Mouse (Mus musculus) limb, embryonic 13.5 days (tissue): ENCODE results near the gene Psmd9. TPM values are rescaled to one million over a fixed set of nuclear protein-coding genes. Genes with fewer than 3 reads are reported as not detected.

ENCODE experiments used
- ATAC-seq: fragments of 200-750 bp; cut with Nextera tagmentation; 2 replicates; pipeline ENCODE4 v1.8.0; 2017; ENCODE audit warnings: low read depth, moderate number of reproducible peaks, moderate TSS enrichment; ENCODE audit not compliant: low FRiP score
- H3K27ac ChIP-seq: fragments of 300-500 bp; sonication (generic); 2 replicates; pipeline ENCODE4 v1.5.1; 2015; ENCODE audit warnings: inconsistent platforms, mild to moderate bottlenecking, moderate library complexity
- H3K27me3 ChIP-seq: fragments of 300-500 bp; sonication (generic); 2 replicates; pipeline ENCODE4 v1.6.1; 2015; ENCODE audit warnings: mild to moderate bottlenecking, inconsistent platforms
- H3K36me3 ChIP-seq: fragments of 300-500 bp; sonication (generic); 2 replicates; pipeline ENCODE4 v1.6.1; 2015; ENCODE audit warnings: inconsistent platforms, mild to moderate bottlenecking, moderate library complexity
- H3K4me1 ChIP-seq: fragments of 300-500 bp; sonication (generic); 2 replicates; pipeline ENCODE4 v1.6.1; 2015; ENCODE audit warnings: inconsistent platforms
- H3K4me2 ChIP-seq: fragments of 300-500 bp; sonication (generic); replicated peaks from 2 replicates; pipeline ENCODE4 v1.6.1; 2015; ENCODE audit warnings: inconsistent platforms, mild to moderate bottlenecking, moderate library complexity
- H3K4me3 ChIP-seq: fragments of 300-500 bp; sonication (generic); 2 replicates; pipeline ENCODE4 v1.5.1; 2015; ENCODE audit warnings: moderate library complexity, mild to moderate bottlenecking, inconsistent platforms
- H3K9ac ChIP-seq: fragments of 300-500 bp; sonication (generic); 2 replicates; pipeline ENCODE4 v1.6.1; 2015; ENCODE audit warnings: mild to moderate bottlenecking, inconsistent platforms
- H3K9me3 ChIP-seq: fragments of 300-500 bp; sonication (generic); 2 replicates; pipeline ENCODE4 v1.6.1; 2016; ENCODE audit warnings: inconsistent platforms
- WGBS: fragments of 180-500 bp; shearing (Covaris S2); methylation state at CpG from one replicate; pipeline ENCODE4 v1.1.7; 2015; 5-methylcytosine and 5-hydroxymethylcytosine counted together
- polyA plus RNA-seq: library from polyadenylated mRNA; unstranded; fragments of >200 nt; fragmentation: Nextera tagmentation; extraction: Ambion mirVana; gene quantifications from 2 replicates; pipeline ENCODE4 v1.2.1, GENCODE M21; 2015

Gene Psmd9
- polyA plus RNA-seq, 1 experiment from 2014 or later, result 104 TPM

- Histone ChIP-seq H3K27ac (peak overlapping the region; percentile 100), H3K36me3 (peaks cover 36% of the 10 kb centered on the region), H3K9me3 (no peaks in the 10 kb centered on the region), H3K27me3 (no peaks in the 10 kb centered on the region), H3K4me1 (peaks cover 75% of the 10 kb centered on the region), H3K4me3 (peak overlapping the region; percentile 44), H3K4me2 (peak overlapping the region; percentile 98), H3K9ac (0 out of 2 replicates have a peak overlapping the region, but pooled peaks have one; percentile 70)
- 19% methylated on average over 18 of the region's 18 CpGs for WGBS
- 0 out of 2 replicates have a peak, but pooled peaks have one; percentile 3 for ATAC-seq
Observed at GRCm38 (mm10) chr5:123133083-123133783, 36.0 kb upstream of the Psmd9 start.

DNA sequence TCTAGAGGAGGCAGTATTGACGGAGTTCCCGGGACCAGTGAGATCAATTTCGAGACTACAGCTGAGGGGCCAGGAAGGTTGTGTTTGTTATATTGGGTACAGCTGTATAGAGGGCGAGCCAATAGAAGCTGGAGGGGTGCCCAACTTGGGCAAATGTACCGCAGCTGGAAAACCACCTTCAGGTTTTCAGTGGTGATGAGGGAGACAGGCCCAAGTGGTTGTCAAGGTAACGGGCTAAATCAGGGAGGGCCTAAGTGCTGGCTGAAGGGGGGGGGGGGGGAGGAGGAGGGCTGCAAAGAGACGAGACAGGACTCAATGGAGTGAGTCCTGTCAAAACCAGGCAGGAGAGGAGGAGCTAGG is 35.4 kb upstream of the Psmd9 start:
- H3K4me1 ChIP-seq, result peaks cover 79% of the 10 kb centered on the region
- ATAC-seq, result 0 out of 2 replicates have a peak, but pooled peaks have one; percentile 5

GRCm38 (mm10) chr5:123134186-123134874 is 34.9 kb upstream of the Psmd9 start:
- peak overlapping the region; percentile 98 for H3K4me2 ChIP-seq
- ATAC-seq, result no peak
- H3K27me3 ChIP-seq, result no peaks in the 10 kb centered on the region
- peaks cover 79% of the 10 kb centered on the region for H3K4me1 ChIP-seq
- peaks cover 26% of the 10 kb centered on the region for H3K36me3 ChIP-seq
- whole genome bisulfite sequencing, result 39% methylated on average over 13 of the region's 13 CpGs
- H3K27ac ChIP-seq, result peak overlapping the region; percentile 100
- H3K4me3 ChIP-seq, result peak overlapping the region; percentile 94
- H3K9ac ChIP-seq, result peak overlapping the region; percentile 100
- H3K9me3 ChIP-seq, result no peaks in the 10 kb centered on the region

More for the DNA sequence above, 35.4 kb upstream of the Psmd9 start:
- Histone ChIP-seq H3K9me3 (no peaks in the 10 kb centered on the region), H3K4me2 (peak overlapping the region; percentile 98), H3K27ac (peak overlapping the region; percentile 100), H3K4me3 (peak overlapping the region; percentile 44; the same call in 1 of the 2 replicates), H3K9ac (no peak overlapping the region), H3K27me3 (no peaks in the 10 kb centered on the region), H3K36me3 (peaks cover 31% of the 10 kb centered on the region)
- 19% methylated on average over 7 of the region's 7 CpGs for WGBS

DNA sequence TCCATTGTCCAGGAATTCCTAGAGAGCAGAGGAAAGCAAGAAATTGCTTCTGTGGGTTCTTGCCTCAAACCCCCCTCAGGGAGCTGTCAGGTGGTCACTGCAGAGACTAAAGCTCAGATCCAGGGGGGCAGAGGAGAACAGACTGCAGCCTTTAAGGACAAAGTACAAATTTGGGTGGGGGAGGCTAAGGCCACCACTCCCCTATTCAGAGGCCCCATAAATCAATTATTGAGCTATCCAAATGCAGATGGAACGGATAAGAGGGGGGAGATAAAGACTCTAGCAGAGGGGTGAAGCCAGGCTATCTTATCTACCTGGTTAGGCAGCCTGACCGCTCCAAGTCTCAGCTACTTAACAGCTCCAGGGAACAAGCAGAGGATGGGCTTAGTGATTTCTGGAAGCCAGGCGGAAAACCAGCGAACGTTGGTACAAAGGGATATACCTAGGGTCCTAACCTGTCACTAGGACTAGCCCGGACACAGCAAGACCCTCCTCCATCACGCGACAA is 34.3 kb upstream of the Psmd9 start:
- peak overlapping the region; percentile 100 for H3K9ac ChIP-seq
- H3K4me3 ChIP-seq, result peak overlapping the region; percentile 94
- peak overlapping the region; percentile 98 for H3K4me2 ChIP-seq
- H3K9me3 ChIP-seq, result no peaks in the 10 kb centered on the region
- no peaks in the 10 kb centered on the region for H3K27me3 ChIP-seq
- WGBS, result 19% methylated on average over 8 of the region's 8 CpGs
- H3K4me1 ChIP-seq, result peaks cover 79% of the 10 kb centered on the region
- H3K27ac ChIP-seq, result peak overlapping the region; percentile 100
- peaks cover 20% of the 10 kb centered on the region for H3K36me3 ChIP-seq
- no peak for ATAC-seq

DNA sequence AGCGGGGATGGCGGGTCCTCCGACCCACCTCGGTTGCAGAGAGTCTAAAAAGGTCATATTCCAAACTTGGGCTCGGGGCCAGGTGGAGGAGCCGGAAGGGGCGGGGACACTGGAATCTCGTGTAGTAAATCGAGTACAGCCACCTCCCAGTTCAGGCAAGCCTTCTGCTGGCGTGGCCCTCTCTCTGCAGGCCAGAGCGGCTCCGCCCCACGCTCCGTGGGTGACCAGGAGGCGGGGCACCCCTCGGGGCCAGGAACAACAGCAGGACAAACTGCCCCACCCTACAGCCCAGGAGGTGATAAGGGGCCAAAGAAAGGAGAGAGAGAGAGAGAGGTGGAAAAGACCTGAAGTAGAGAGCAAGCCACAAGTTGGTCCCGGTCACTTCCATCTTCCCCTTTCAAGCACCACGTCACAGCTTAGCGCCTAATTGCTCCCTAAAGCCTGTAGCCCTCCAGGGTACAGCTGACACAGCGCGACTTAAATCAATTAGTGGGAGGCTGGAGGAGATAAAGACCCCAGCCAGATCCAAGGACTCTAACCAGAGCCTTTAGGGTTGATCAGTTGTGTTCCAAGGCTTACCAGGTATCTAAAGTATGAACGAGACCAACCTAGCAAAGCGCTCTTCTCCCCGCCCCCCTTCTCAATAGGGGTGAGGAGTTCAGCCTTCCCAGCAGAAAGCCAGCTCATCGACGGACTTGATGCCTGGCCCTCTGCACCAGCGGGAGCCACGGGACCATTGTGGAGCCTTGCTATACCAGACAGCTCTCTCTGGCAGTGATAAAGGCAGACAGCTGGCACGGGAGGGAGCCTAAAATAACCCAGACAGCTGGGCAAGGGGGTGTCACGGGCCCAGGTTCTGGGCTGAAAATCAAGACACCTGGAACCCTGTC is 33.5 kb upstream of the Psmd9 start:
- H3K27ac ChIP-seq, result peak overlapping the region; percentile 100
- H3K9ac ChIP-seq, result peak overlapping the region; percentile 100
- no peaks in the 10 kb centered on the region for H3K9me3 ChIP-seq
- 2% methylated on average over 30 of the region's 30 CpGs for WGBS
- peaks cover 78% of the 10 kb centered on the region for H3K4me1 ChIP-seq
- H3K36me3 ChIP-seq, result peaks cover 14% of the 10 kb centered on the region
- ATAC-seq, result peak; percentile 11; the same call in 1 of the 2 replicates
- no peaks in the 10 kb centered on the region for H3K27me3 ChIP-seq
- peak overlapping the region; percentile 98 for H3K4me2 ChIP-seq
- peak overlapping the region; percentile 94 for H3K4me3 ChIP-seq

- Histone ChIP-seq H3K27me3 (no peaks in the 10 kb centered on the region), H3K4me2 (peak overlapping the region; percentile 98), H3K4me1 (peaks cover 71% of the 10 kb centered on the region), H3K36me3 (peaks cover 13% of the 10 kb centered on the region), H3K4me3 (peak overlapping the region; percentile 94), H3K9me3 (no peaks in the 10 kb centered on the region), H3K27ac (peak overlapping the region; percentile 100), H3K9ac (peak overlapping the region; percentile 100)
- WGBS, result 2% methylated on average over 13 of the region's 13 CpGs
- ATAC-seq, result peak; percentile 37
Observed at GRCm38 (mm10) chr5:123136361-123137043, 32.7 kb upstream of the Psmd9 start.

- peak overlapping the region; percentile 100 for H3K27ac ChIP-seq
- H3K36me3 ChIP-seq, result peaks cover 13% of the 10 kb centered on the region
- H3K4me1 ChIP-seq, result peaks cover 63% of the 10 kb centered on the region
- no peaks in the 10 kb centered on the region for H3K9me3 ChIP-seq
- ATAC-seq, result no peak
- peak overlapping the region; percentile 98 for H3K4me2 ChIP-seq
- H3K4me3 ChIP-seq, result peak overlapping the region; percentile 94
- H3K27me3 ChIP-seq, result no peaks in the 10 kb centered on the region
- peak overlapping the region; percentile 100 for H3K9ac ChIP-seq
- WGBS, result 2% methylated on average over 20 of the region's 20 CpGs
Observed at GRCm38 (mm10) chr5:123137044-123137909, 31.9 kb upstream of the Psmd9 start.

- H3K4me2 ChIP-seq, result peak overlapping the region; percentile 98
- peak overlapping the region; percentile 94 for H3K4me3 ChIP-seq
- 2% methylated on average over 6 of the region's 6 CpGs for WGBS
- peaks cover 13% of the 10 kb centered on the region for H3K36me3 ChIP-seq
- peak overlapping the region; percentile 100 for H3K9ac ChIP-seq
- H3K4me1 ChIP-seq, result peaks cover 57% of the 10 kb centered on the region
- H3K27me3 ChIP-seq, result no peaks in the 10 kb centered on the region
- no peaks in the 10 kb centered on the region for H3K9me3 ChIP-seq
- ATAC-seq, result no peak
- H3K27ac ChIP-seq, result peak overlapping the region; percentile 100
Observed at GRCm38 (mm10) chr5:123137910-123138229, 31.3 kb upstream of the Psmd9 start.

- peaks cover 53% of the 10 kb centered on the region for H3K4me1 ChIP-seq
- WGBS, result under 1% methylated on average over 35 of the region's 40 CpGs
- ATAC-seq, result no peak; the same call in 1 of the 2 replicates
Observed at GRCm38 (mm10) chr5:123138230-123138911, 30.8 kb upstream of the Psmd9 start.

More at GRCm38 (mm10) chr5:123138230-123138911, 30.8 kb upstream of the Psmd9 start:
- peaks cover 13% of the 10 kb centered on the region for H3K36me3 ChIP-seq
- H3K27ac ChIP-seq, result peak overlapping the region; percentile 100
- H3K27me3 ChIP-seq, result no peaks in the 10 kb centered on the region
- peak overlapping the region; percentile 100 for H3K9ac ChIP-seq
- peak overlapping the region; percentile 94 for H3K4me3 ChIP-seq
- peak overlapping the region; percentile 98 for H3K4me2 ChIP-seq
- H3K9me3 ChIP-seq, result no peaks in the 10 kb centered on the region
